Mouse (Mus musculus) intestine, embryonic 16.5 days (tissue): Measurements from ENCODE around the gene Praf2. TPM values are rescaled to one million over a fixed set of nuclear protein-coding genes. Genes with fewer than 3 reads are reported as not detected.
"Not testable (repeated sequence)": the region's sequence is repeated elsewhere in the genome, so short reads cannot be mapped to it uniquely, and the experiment has no call there.

Experiments
- ATAC-seq: fragments of 200-750 bp; cut with Nextera tagmentation; 2 replicates; pipeline ENCODE4 v1.8.0; 2017; ENCODE audit warnings: moderate TSS enrichment, moderate library complexity
- H3K27ac ChIP-seq: fragments of 300-500 bp; sonication (generic); 2 replicates; pipeline ENCODE4 v1.5.1; 2014; ENCODE audit warnings: mild to moderate bottlenecking, low read length
- H3K27me3 ChIP-seq: fragments of 300-500 bp; sonication (generic); replicated peaks from 2 replicates; pipeline ENCODE4 v1.6.1; 2014; ENCODE audit warnings: low read length, control low read depth, mixed read lengths; ENCODE audit not compliant: control insufficient read depth, insufficient read depth
- H3K36me3 ChIP-seq: fragments of 300-500 bp; sonication (generic); 2 replicates; pipeline ENCODE4 v1.6.1; 2014; ENCODE audit warnings: low read length, control low read depth; ENCODE audit not compliant: control insufficient read depth, insufficient read depth
- H3K4me1 ChIP-seq: fragments of 300-500 bp; sonication (generic); 2 replicates; pipeline ENCODE4 v1.6.1; 2014; ENCODE audit warnings: low read length, control low read depth, mixed read lengths; ENCODE audit not compliant: control insufficient read depth, insufficient read depth
- H3K4me2 ChIP-seq: fragments of 300-500 bp; sonication (generic); 2 replicates; pipeline ENCODE4 v1.6.1; 2014; ENCODE audit warnings: low read depth, low read length, control low read depth
- H3K4me3 ChIP-seq: fragments of 300-500 bp; sonication (generic); 2 replicates; pipeline ENCODE4 v1.5.1; 2014; ENCODE audit warnings: mild to moderate bottlenecking, low read length
- H3K9ac ChIP-seq: fragments of 300-500 bp; sonication (generic); 2 replicates; pipeline ENCODE4 v1.6.1; 2014; ENCODE audit warnings: low read depth, low read length
- H3K9me3 ChIP-seq: fragments of 300-500 bp; sonication (generic); 2 replicates; pipeline ENCODE4 v1.6.1; 2016; ENCODE audit warnings: low read length, control low read depth; ENCODE audit not compliant: control insufficient read depth
- WGBS: fragments of 180-500 bp; shearing (Covaris S2); extraction: QIAGEN DNeasy Blood & Tissue Kit; methylation state at CpG from one replicate; pipeline ENCODE4 v1.1.7; 2014; 5-methylcytosine and 5-hydroxymethylcytosine counted together
- polyA plus RNA-seq: library from polyadenylated mRNA; unstranded; fragments of >200 nt; fragmentation: Nextera tagmentation; extraction: Ambion mirVana; gene quantifications from 2 replicates; pipeline ENCODE4 v1.2.1, GENCODE M21; 2015

The Praf2 gene
- polyA plus RNA-seq, 1 experiment from 2014 or later = 59.7 TPM

- 9% methylated on average over 47 of the region's 56 CpGs for WGBS
- peaks cover 2% of the 10 kb centered on the region; the same call in 1 of the 2 replicates for H3K4me1 ChIP-seq
- H3K27me3 ChIP-seq = no peaks in the 10 kb centered on the region
- peak within 1 kb of the TSS; percentile 50 for H3K4me2 ChIP-seq
- H3K9ac ChIP-seq = peak within 1 kb of the TSS; percentile 78
- no peaks in the 10 kb centered on the region for H3K36me3 ChIP-seq
- no peaks in the 10 kb centered on the region for H3K9me3 ChIP-seq
- H3K4me3 ChIP-seq = peak within 1 kb of the TSS; percentile 65
- no peak within 1 kb of the TSS for H3K27ac ChIP-seq
- ATAC-seq = peak; percentile 83
These were observed 22.3 kb downstream of the Praf2 start, which contains the start of gene Ccdc120 for GRCm38 (mm10) chrX:7750432-7751116. Gene Ccdc120, minus strand, starts transcription at chrX:7750905.

- H3K4me2 ChIP-seq, H3K4me1 ChIP-seq, H3K9me3 ChIP-seq, H3K27me3 ChIP-seq, H3K36me3 ChIP-seq, H3K9ac ChIP-seq, H3K4me3 ChIP-seq, H3K27ac ChIP-seq, ATAC-seq: not testable (repeated sequence)
- WGBS = 19% methylated on average over 3 of the region's 3 CpGs
These were observed 25.4 kb downstream of the Praf2 start for GRCm38 (mm10) chrX:7753627-7754026.

- Histone ChIP-seq H3K27me3 (no peaks in the 10 kb centered on the region), H3K4me2 (peak within 1 kb of the TSS; percentile 73), H3K36me3 (peaks cover 5% of the 10 kb centered on the region; the same call in 1 of the 2 replicates), H3K27ac (peak within 1 kb of the TSS; percentile 69), H3K4me1 (peaks cover 15% of the 10 kb centered on the region), H3K9me3 (no peaks in the 10 kb centered on the region), H3K9ac (peak within 1 kb of the TSS; percentile 74), H3K4me3 (peak within 1 kb of the TSS; percentile 71)
- WGBS = 10% methylated on average over 38 of the region's 38 CpGs
- peak; percentile 97 for ATAC-seq
These were observed 34.1 kb downstream of the Praf2 start, which contains the start of gene Tfe3 for GRCm38 (mm10) chrX:7762137-7762920. Gene Tfe3, plus strand, starts transcription at chrX:7762560.

GRCm38 (mm10) chrX:7762921-7763197 is 34.6 kb downstream of the Praf2 start:
- peak; percentile 21 for ATAC-seq
- H3K9me3 ChIP-seq = no peaks in the 10 kb centered on the region
- 18% methylated on average over 10 of the region's 21 CpGs for WGBS

GRCm38 (mm10) chrX:7763631-7764393 is 35.6 kb downstream of the Praf2 start:
- Histone ChIP-seq H3K9ac (peak overlapping the region; percentile 74), H3K9me3 (no peaks in the 10 kb centered on the region), H3K4me3 (peak overlapping the region; percentile 71), H3K27ac (peak overlapping the region; percentile 37; the same call in 1 of the 2 replicates), H3K4me1 (peaks cover 15% of the 10 kb centered on the region), H3K36me3 (peaks cover 5% of the 10 kb centered on the region), H3K4me2 (peak overlapping the region; percentile 73), H3K27me3 (no peaks in the 10 kb centered on the region)
- ATAC-seq = peak; percentile 16; the same call in 1 of the 2 replicates
- WGBS = 15% methylated on average over 22 of the region's 22 CpGs

More at GRCm38 (mm10) chrX:7762921-7763197, 34.6 kb downstream of the Praf2 start:
- peak overlapping the region; percentile 73 for H3K4me2 ChIP-seq
- peak overlapping the region; percentile 74 for H3K9ac ChIP-seq
- H3K36me3 ChIP-seq = peaks cover 5% of the 10 kb centered on the region; the same call in 1 of the 2 replicates
- H3K27ac ChIP-seq = peak overlapping the region; percentile 69
- H3K4me3 ChIP-seq = peak overlapping the region; percentile 71
- H3K27me3 ChIP-seq = no peaks in the 10 kb centered on the region
- peaks cover 15% of the 10 kb centered on the region for H3K4me1 ChIP-seq

GRCm38 (mm10) chrX:7764657-7765280 is 36.5 kb downstream of the Praf2 start:
- Histone ChIP-seq H3K9me3 (no peaks in the 10 kb centered on the region), H3K4me3 (peak overlapping the region; percentile 71), H3K4me1 (peaks cover 15% of the 10 kb centered on the region), H3K36me3 (peaks cover 5% of the 10 kb centered on the region), H3K27me3 (no peaks in the 10 kb centered on the region), H3K9ac (0 out of 2 replicates have a peak overlapping the region, but pooled peaks have one; percentile 74), H3K4me2 (peak overlapping the region; percentile 73), H3K27ac (peak overlapping the region; percentile 37; the same call in 1 of the 2 replicates)
- ATAC-seq = no peak
- 24% methylated on average over 9 of the region's 9 CpGs for WGBS

GRCm38 (mm10) chrX:7765281-7765670 is 37.0 kb downstream of the Praf2 start:
- Histone ChIP-seq H3K9me3 (no peaks in the 10 kb centered on the region), H3K9ac (0 out of 2 replicates have a peak overlapping the region, but pooled peaks have one; percentile 29), H3K27ac (peak overlapping the region; percentile 51), H3K4me3 (peak overlapping the region; percentile 71), H3K36me3 (peaks cover 5% of the 10 kb centered on the region), H3K27me3 (no peaks in the 10 kb centered on the region), H3K4me2 (peak overlapping the region; percentile 73), H3K4me1 (peaks cover 15% of the 10 kb centered on the region)
- WGBS = 30% methylated on average over 12 of the region's 13 CpGs
- no peak for ATAC-seq

GRCm38 (mm10) chrX:7765764-7766163 is 37.5 kb downstream of the Praf2 start:
- peak; percentile 67 for ATAC-seq
- H3K4me2 ChIP-seq = peak overlapping the region; percentile 73
- H3K4me1 ChIP-seq = peaks cover 15% of the 10 kb centered on the region
- H3K4me3 ChIP-seq = peak overlapping the region; percentile 71
- 14% methylated on average over 11 of the region's 11 CpGs for WGBS
- no peaks in the 10 kb centered on the region for H3K27me3 ChIP-seq
- no peaks in the 10 kb centered on the region for H3K9me3 ChIP-seq
- peaks cover 5% of the 10 kb centered on the region for H3K36me3 ChIP-seq
- peak overlapping the region; percentile 54 for H3K27ac ChIP-seq
- H3K9ac ChIP-seq = 0 out of 2 replicates have a peak overlapping the region, but pooled peaks have one; percentile 29
